Mouse (Mus musculus) intestine, embryonic 15.5 days (tissue): ENCODE measurements around the gene Dnaja2. TPM values are rescaled to one million over a fixed set of nuclear protein-coding genes. Genes with fewer than 3 reads are reported as not detected.
A peak's percentile ranks its signal among the peaks of the same experiment; 100 is the strongest.

Experiments used
- ATAC-seq: fragments of 200-750 bp; cut with Nextera tagmentation; 2 replicates; pipeline ENCODE4 v1.8.0; 2017; ENCODE audit warnings: moderate TSS enrichment, moderate library complexity
- H3K27ac ChIP-seq: fragments of 300-500 bp; sonication (generic); 2 replicates; pipeline ENCODE4 v1.5.1; 2015; ENCODE audit warnings: mild to moderate bottlenecking, inconsistent platforms
- H3K27me3 ChIP-seq: fragments of 300-500 bp; sonication (generic); replicated peaks from 2 replicates; pipeline ENCODE4 v1.6.1; 2015; ENCODE audit warnings: inconsistent platforms
- H3K36me3 ChIP-seq: fragments of 300-500 bp; sonication (generic); 2 replicates; pipeline ENCODE4 v1.6.1; 2015; ENCODE audit warnings: inconsistent platforms
- H3K4me1 ChIP-seq: fragments of 300-500 bp; sonication (generic); replicated peaks from 2 replicates; pipeline ENCODE4 v1.6.1; 2015; ENCODE audit warnings: inconsistent platforms
- H3K4me2 ChIP-seq: fragments of 300-500 bp; sonication (generic); replicated peaks from 2 replicates; pipeline ENCODE4 v1.6.1; 2015; ENCODE audit warnings: mild to moderate bottlenecking, inconsistent platforms
- H3K4me3 ChIP-seq: fragments of 300-500 bp; sonication (generic); replicated peaks from 2 replicates; pipeline ENCODE4 v1.5.1; 2015; ENCODE audit warnings: inconsistent platforms
- H3K9ac ChIP-seq: fragments of 300-500 bp; sonication (generic); 2 replicates; pipeline ENCODE4 v1.6.1; 2015; ENCODE audit warnings: inconsistent platforms
- H3K9me3 ChIP-seq: fragments of 300-500 bp; sonication (generic); 2 replicates; pipeline ENCODE4 v1.6.1; 2016; ENCODE audit warnings: inconsistent platforms
- WGBS: fragments of 180-500 bp; shearing (Covaris S2); methylation state at CpG from one replicate; pipeline ENCODE4 v1.1.7; 2015; 5-methylcytosine and 5-hydroxymethylcytosine counted together
- polyA plus RNA-seq: library from polyadenylated mRNA; unstranded; fragments of >200 nt; fragmentation: Nextera tagmentation; extraction: Ambion mirVana; gene quantifications from 2 replicates; pipeline ENCODE4 v1.2.1, GENCODE M21; 2015

The Dnaja2 gene
- 144 and 158 TPM in 2 replicates for polyA plus RNA-seq

DNA sequence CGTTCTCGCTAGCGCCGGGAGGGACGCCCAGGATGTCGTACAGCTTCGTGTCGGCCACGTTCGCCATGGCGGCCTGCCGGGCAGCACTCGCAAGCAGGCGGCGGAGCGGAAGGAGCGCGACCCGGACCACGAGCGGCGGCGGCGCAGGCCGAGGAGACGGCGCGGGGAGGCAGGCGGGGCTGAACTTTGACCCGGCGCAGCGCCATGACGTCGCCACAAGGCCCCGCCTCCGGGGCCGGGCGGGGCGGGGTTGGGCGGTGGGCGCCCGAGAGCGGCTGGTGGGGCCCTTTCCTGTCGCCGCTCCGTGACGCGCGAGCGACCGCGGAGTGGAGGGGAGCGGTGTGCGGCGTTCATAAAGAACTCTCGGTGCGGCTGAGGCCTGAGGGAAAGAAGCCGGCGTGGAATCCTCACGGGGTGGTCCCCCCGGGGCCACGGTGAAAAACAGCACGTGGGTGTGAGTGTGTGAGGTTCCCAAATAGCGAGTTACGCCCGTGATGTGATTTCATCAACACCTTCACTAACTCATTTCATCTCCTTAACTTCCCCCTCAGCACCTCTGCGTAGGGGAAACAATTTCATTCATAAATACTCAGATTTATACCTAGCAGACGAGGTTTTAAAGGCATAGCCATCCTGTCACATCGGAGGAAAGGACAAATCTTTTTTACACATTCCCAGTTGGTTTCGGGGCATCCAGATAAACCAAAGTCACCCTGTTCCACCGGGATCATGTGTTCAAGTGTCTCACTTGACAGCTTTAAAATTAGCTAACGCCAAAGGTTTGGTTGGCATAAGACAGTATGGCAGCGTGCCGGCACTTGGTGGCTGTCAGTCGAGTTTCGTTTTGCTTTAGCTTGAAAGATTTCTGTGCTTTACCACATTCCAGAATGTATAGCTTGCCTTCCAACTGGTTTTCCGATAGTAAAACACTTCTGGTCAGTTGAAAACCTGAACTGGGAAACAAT is at the start of gene Dnaja2:
Dnaja2 (minus strand) TSS at position 164 of the 965 bp plus-strand sequence.
- H3K27ac ChIP-seq = peak within 1 kb of the TSS; percentile 98
- WGBS = under 1% methylated on average over 69 of the region's 77 CpGs
- peak within 1 kb of the TSS; percentile 81 for H3K4me2 ChIP-seq
- H3K4me1 ChIP-seq = no peaks in the 10 kb centered on the region
- H3K4me3 ChIP-seq = peak within 1 kb of the TSS; percentile 94
- H3K36me3 ChIP-seq = no peaks in the 10 kb centered on the region
- H3K9ac ChIP-seq = peak within 1 kb of the TSS; percentile 94
- peak; percentile 98 for ATAC-seq
- H3K9me3 ChIP-seq = no peaks in the 10 kb centered on the region
- no peaks in the 10 kb centered on the region for H3K27me3 ChIP-seq

DNA sequence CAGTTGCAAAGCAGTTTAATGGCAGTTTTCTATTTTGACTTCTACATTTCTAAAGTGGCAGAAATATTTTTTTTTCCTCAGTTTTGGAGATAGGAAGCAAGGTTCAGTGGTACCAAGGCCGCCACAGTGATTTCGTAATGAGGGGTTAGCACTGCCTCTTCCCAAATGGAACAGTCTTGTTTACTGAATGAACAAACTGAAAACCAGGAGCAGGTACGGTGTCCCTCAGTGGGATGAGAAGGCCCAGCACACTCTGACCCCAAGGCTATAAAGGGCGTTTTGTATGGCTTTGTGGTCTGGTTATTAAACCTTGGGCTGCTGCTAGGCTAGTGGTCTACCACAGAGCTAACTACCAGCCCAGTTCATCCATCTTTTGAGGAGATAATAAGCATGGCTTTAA is 49.1 kb upstream of the Dnaja2 start:
- no peak overlapping the region for H3K4me2 ChIP-seq
- H3K36me3 ChIP-seq = no peaks in the 10 kb centered on the region
- 76% methylated on average over 4 of the region's 4 CpGs for WGBS
- H3K27me3 ChIP-seq = no peaks in the 10 kb centered on the region
- H3K9ac ChIP-seq = no peak overlapping the region
- no peaks in the 10 kb centered on the region for H3K4me1 ChIP-seq
- H3K27ac ChIP-seq = no peak overlapping the region
- no peak for ATAC-seq
- H3K9me3 ChIP-seq = no peaks in the 10 kb centered on the region
- no peak overlapping the region for H3K4me3 ChIP-seq

DNA sequence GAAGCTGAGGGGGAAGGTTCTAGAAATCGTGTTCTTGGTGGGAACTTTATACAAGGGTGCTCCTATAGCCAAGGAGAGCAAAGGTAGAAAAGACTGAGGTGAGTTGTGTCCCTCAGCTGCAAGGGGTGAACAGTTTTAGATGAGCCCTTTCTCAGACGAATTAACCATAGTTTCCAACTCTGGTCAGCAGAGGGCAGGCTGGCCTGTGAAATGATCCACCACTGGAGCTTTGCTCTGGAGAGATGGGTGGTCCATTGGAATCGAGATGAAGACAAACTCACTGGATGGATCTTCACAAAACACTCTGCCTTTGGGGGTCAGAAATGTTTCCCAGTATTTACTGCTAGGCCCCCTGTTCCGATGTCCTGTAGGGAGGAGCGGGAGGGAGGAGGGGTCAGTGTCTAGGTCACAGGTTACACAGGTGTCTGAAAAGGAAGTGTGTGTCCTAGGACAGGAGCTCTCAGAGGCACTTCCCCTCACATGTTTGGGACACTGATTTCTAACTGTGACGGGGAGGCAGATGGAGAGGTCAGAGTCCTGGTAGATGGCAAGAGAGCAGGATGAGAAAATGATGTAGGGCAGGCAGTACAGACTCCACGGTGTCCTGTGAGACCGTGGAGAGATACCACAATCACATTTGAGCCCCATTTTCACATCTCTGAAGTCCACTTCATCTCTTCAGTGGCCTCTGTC is 48.2 kb upstream of the Dnaja2 start:
- H3K9ac ChIP-seq = no peak overlapping the region
- ATAC-seq = peak; percentile 58; the same call in 1 of the 2 replicates
- 36% methylated on average over 8 of the region's 8 CpGs for WGBS
- H3K4me3 ChIP-seq = no peak overlapping the region
- no peaks in the 10 kb centered on the region for H3K9me3 ChIP-seq
- no peaks in the 10 kb centered on the region for H3K4me1 ChIP-seq
- no peak overlapping the region for H3K27ac ChIP-seq
- no peaks in the 10 kb centered on the region for H3K36me3 ChIP-seq
- no peaks in the 10 kb centered on the region for H3K27me3 ChIP-seq
- H3K4me2 ChIP-seq = no peak overlapping the region

DNA sequence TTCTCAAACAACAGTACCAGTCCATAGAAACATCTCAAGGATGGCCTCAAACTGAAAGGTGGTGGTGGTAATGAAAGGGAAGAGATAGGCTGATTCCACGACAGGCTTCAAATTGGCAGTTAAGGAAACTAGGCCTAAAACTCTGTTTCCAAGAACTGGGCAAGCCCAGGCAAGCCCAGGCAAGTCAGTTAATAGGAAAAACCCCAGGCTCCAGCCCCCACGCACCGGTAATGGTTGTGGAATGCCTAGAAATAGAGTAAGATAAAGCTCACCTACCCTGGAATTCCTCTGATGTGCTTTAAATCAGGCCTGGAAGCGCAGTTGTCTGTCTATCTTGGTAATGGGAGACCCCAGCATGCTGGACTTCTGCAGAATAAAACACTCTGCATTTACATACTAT is 47.6 kb upstream of the Dnaja2 start:
- H3K36me3 ChIP-seq = no peaks in the 10 kb centered on the region
- no peak overlapping the region for H3K27ac ChIP-seq
- H3K9ac ChIP-seq = no peak overlapping the region
- H3K4me2 ChIP-seq = no peak overlapping the region
- H3K27me3 ChIP-seq = no peaks in the 10 kb centered on the region
- WGBS = 81% methylated on average over 4 of the region's 4 CpGs
- no peaks in the 10 kb centered on the region for H3K4me1 ChIP-seq
- H3K9me3 ChIP-seq = no peaks in the 10 kb centered on the region
- no peak for ATAC-seq
- no peak overlapping the region for H3K4me3 ChIP-seq

DNA sequence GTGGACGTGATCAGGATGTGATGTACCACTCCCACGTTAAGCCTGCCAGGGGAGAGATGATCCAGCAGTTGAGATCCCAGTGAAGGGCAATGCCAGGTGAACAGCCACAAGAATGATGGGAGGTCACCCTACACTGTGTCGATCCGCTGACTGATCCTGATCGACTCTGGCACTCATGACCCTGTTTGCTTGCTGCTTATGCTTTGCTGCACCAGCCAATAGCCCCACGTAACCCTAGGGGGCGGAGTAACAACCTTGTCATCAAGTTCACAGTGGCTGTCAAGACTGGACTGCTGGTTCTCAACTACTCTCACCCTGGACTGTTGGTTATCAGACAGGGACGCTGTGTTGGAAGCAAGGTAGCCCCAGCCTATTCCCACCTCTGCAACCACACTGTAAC is 46.6 kb upstream of the Dnaja2 start:
- Histone ChIP-seq H3K27ac (no peak overlapping the region), H3K9me3 (no peaks in the 10 kb centered on the region), H3K4me1 (no peaks in the 10 kb centered on the region), H3K27me3 (no peaks in the 10 kb centered on the region), H3K36me3 (no peaks in the 10 kb centered on the region), H3K4me2 (no peak overlapping the region), H3K4me3 (no peak overlapping the region), H3K9ac (no peak overlapping the region)
- ATAC-seq = no peak
- WGBS = 88% methylated on average over 8 of the region's 8 CpGs

DNA sequence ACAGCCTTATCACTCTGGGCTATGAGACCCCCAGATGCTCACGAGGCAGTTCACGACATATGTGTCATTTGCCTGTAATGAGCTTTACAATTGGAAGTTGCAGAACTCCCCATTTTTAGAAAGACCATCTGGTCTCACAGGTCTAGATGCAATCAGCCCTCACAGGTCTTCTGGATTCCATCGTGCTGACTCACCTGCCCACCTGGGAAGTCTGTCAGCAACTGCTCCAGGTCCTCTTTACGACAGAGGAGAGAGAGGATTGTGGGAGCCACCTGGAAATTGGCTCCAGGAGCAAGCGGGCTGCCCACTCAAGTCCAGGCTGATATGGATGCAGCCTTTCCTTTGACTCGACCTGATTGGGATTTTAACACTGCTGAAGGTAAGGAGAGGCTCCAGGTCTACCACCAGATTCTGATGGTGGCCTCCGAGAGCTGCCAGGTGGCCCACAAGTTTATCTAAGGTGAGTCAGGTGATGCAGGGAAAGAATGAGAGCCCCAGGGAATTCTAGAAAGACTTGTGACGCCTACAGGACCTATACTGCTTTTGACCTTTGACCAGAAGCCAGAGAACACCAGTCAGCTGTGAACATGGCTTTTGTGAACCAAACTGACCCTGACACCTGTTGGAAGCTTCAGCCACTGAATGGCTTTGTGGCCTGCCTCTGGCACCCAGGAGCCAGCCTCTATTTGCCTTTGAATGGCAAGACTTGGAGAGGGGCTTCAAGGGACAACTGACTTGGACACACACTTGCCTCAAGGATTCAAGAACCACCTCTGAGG is 42.5 kb upstream of the Dnaja2 start:
- Histone ChIP-seq H3K27me3 (no peaks in the 10 kb centered on the region), H3K4me3 (no peak overlapping the region), H3K4me2 (no peak overlapping the region), H3K9me3 (no peaks in the 10 kb centered on the region), H3K4me1 (no peaks in the 10 kb centered on the region; the same call in 1 of the 2 replicates), H3K36me3 (no peaks in the 10 kb centered on the region), H3K9ac (no peak overlapping the region), H3K27ac (no peak overlapping the region)
- 53% methylated on average over 8 of the region's 8 CpGs for WGBS
- 0 out of 2 replicates have a peak, but pooled peaks have one; percentile 48 for ATAC-seq

DNA sequence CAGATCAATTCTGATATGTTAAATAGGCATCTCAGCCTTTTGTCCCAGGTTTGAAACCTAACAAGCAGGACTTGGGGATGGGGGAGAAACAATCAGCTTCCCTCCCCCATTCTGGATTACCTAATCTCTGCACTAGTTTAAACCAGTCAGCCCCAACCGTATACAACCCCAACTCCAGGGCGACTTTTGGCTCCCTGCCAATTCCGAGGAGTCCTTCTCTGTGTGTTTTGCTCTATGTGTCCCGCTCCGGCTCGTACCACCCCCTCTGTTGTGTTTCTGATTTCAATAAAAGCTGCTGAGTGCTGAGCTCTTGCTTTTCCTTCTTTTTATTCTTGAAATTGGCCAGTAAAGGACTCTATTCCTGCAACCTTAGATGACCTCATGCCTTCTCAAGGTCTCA is 40.2 kb upstream of the Dnaja2 start:
- H3K4me3 ChIP-seq = no peak overlapping the region

DNA sequence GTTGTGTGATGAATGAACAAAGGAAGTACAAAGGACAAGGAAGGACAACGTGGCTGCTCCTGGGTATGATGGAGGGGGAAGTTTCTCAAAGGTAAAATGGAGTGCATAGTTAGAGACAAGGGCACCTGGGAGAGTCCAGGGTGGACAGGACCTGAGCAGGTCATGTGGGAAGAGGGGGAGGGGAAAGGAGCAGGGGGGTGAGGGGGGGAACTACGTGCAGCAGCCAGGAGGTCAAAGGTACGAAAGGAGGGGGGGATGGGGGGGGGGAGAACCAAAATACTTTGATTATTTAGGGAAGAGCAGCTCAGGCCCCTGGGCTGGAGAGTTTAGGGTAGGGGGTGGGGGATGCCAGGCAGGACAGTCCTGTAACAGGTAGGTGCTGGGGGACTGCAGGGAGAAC is 39.8 kb upstream of the Dnaja2 start:
- H3K4me2 ChIP-seq = no peak overlapping the region
- H3K27me3 ChIP-seq = no peaks in the 10 kb centered on the region
- H3K27ac ChIP-seq = no peak overlapping the region
- H3K4me1 ChIP-seq = no peaks in the 10 kb centered on the region; the same call in 1 of the 2 replicates
- 47% methylated on average over 3 of the region's 3 CpGs for WGBS
- no peaks in the 10 kb centered on the region for H3K9me3 ChIP-seq
- no peak overlapping the region for H3K4me3 ChIP-seq
- no peaks in the 10 kb centered on the region for H3K36me3 ChIP-seq
- ATAC-seq = peak; percentile 21; the same call in 1 of the 2 replicates
- H3K9ac ChIP-seq = no peak overlapping the region

More for the DNA sequence above, 40.2 kb upstream of the Dnaja2 start:
- Histone ChIP-seq H3K9me3 (no peaks in the 10 kb centered on the region), H3K36me3 (no peaks in the 10 kb centered on the region), H3K4me1 (no peaks in the 10 kb centered on the region; the same call in 1 of the 2 replicates), H3K27ac (no peak overlapping the region), H3K9ac (no peak overlapping the region), H3K4me2 (no peak overlapping the region), H3K27me3 (no peaks in the 10 kb centered on the region)
- 20% methylated on average over 6 of the region's 6 CpGs for WGBS
- ATAC-seq = peak; percentile 68; the same call in 1 of the 2 replicates

DNA sequence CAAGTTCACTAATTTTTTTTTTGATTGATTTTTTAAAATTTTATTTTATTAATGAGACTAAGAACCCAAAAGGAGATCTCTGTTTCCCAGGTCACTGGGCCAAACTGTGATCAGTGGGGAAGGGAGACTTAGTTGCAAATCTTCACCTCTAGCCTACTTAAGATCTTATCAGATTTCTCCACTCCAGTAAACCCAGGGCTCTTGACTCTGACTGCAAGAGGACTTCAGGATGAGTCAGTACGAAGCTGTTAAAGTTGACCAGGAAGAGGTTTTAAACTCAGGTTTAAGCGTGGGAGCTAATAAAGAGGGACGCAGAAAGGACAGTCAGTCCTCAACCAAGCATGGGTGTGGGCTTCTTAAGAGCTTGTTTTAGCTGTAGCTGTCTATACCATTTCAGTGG is 38.2 kb upstream of the Dnaja2 start:
- Histone ChIP-seq H3K4me3 (no peak overlapping the region), H3K27me3 (no peaks in the 10 kb centered on the region), H3K27ac (no peak overlapping the region), H3K4me1 (no peaks in the 10 kb centered on the region; the same call in 1 of the 2 replicates), H3K9ac (no peak overlapping the region), H3K4me2 (no peak overlapping the region), H3K9me3 (no peaks in the 10 kb centered on the region), H3K36me3 (no peaks in the 10 kb centered on the region)
- ATAC-seq = no peak
- 66% methylated on average over 3 of the region's 3 CpGs for WGBS

DNA sequence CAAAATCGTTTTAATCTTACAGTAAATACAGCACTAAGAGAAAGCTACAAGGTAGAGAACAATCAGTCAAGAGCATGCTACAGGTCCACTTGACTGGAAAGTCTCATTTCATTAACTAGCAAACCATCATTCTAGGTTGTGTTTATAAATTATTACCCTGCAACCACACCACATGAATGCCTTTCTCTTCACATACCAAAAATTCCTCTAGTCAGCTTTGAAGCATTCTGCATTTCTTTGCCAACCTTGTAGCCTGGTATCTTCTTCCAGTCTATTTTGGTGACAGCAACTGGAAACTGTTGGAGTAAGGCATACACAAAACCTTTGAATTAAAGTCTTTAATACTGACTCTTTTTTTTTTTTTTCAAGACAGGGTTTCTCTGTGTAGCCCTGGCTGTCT is 36.4 kb upstream of the Dnaja2 start:
- ATAC-seq = no peak
- H3K36me3 ChIP-seq = no peaks in the 10 kb centered on the region
- no peak overlapping the region for H3K4me2 ChIP-seq
- H3K9ac ChIP-seq = no peak overlapping the region
- H3K4me3 ChIP-seq = no peak overlapping the region
- no peak overlapping the region for H3K27ac ChIP-seq
- H3K27me3 ChIP-seq = no peaks in the 10 kb centered on the region
- no peaks in the 10 kb centered on the region for H3K9me3 ChIP-seq
- no peaks in the 10 kb centered on the region; the same call in 1 of the 2 replicates for H3K4me1 ChIP-seq
- 84% methylated on average over 1 of the region's 1 CpGs for WGBS

DNA sequence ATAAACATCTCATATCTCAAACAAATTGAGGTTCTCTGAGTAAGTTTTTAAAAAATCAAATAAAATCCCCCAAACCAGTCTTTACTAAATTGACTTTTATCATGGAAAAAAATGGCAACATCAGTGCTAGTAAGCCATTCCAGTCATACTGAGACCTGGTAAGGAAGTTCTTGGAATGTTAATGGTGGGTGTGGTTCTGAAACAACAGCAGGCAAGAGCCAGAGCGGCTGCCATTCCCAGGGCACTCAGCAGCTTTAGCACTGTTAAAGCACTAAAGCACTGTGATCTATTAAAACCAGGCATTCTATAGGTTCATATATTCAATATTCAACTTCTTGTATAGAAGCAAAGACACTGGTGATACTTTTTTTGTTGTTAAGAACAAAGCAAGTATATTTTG is 35.1 kb upstream of the Dnaja2 start:
- ATAC-seq = no peak

DNA sequence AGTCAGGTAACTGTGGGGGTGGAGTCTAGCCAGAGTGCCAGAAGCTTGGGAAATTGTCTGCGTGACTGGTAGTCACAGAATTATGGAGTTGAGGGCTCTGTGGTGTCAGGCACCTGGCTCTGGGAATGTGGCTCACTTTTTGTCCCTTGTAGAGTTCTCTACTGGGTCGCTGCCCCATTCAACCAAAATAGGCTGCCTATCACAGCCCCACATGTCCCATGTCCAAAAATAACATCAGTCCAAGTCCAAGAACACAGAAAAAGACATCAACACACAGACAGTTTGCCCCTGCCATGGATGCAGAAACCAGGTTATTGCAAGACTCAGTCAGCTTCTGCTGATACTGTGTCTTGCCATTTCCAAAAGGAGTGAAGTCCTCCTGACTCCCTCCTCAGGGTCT is 33.5 kb upstream of the Dnaja2 start:
- Histone ChIP-seq H3K9me3 (no peaks in the 10 kb centered on the region), H3K27me3 (no peaks in the 10 kb centered on the region), H3K27ac (no peak overlapping the region), H3K4me3 (no peak overlapping the region), H3K9ac (no peak overlapping the region), H3K4me2 (no peak overlapping the region), H3K36me3 (no peaks in the 10 kb centered on the region), H3K4me1 (no peaks in the 10 kb centered on the region)
- 77% methylated on average over 2 of the region's 2 CpGs for WGBS
- no peak for ATAC-seq

More for the DNA sequence above, 35.1 kb upstream of the Dnaja2 start:
- Histone ChIP-seq H3K36me3 (no peaks in the 10 kb centered on the region), H3K27ac (no peak overlapping the region), H3K4me3 (no peak overlapping the region), H3K9ac (no peak overlapping the region), H3K9me3 (no peaks in the 10 kb centered on the region), H3K4me1 (no peaks in the 10 kb centered on the region; the same call in 1 of the 2 replicates), H3K27me3 (no peaks in the 10 kb centered on the region), H3K4me2 (no peak overlapping the region)
- WGBS = 68% methylated on average over 1 of the region's 1 CpGs
